Mouse (Mus musculus): Measurements from ENCODE around the gene Lyrm9. TPM values are rescaled to one million over a fixed set of nuclear protein-coding genes. Genes with fewer than 3 reads are reported as not detected.

The Lyrm9 gene
- 45.1 and 50.3 TPM in 2 replicates for polyA plus RNA-seq (2015; fragmentation: Nextera tagmentation; extraction: Ambion mirVana)

GRCm38 (mm10) chr11:78826442-78827013 lies at the start of gene Lyrm9:
TSS of gene Lyrm9 (plus strand) at chr11:78826584.

Other genes with a start within 250 kb of the Lyrm9 start
- gene Nlk, start 129.2 kb upstream of the Lyrm9 start, polyA plus RNA-seq (2015; fragmentation: Nextera tagmentation; extraction: Ambion mirVana): 19.9 and 21.2 TPM in 2 replicates
- 39.6 and 42.6 TPM in 2 replicates for gene Ccnq, start 74.9 kb upstream of the Lyrm9 start, polyA plus RNA-seq (2015; fragmentation: Nextera tagmentation; extraction: Ambion mirVana)
- 0.61 and 0.78 TPM in 2 replicates for gene Nos2, start 94.2 kb downstream of the Lyrm9 start, polyA plus RNA-seq (2015; fragmentation: Nextera tagmentation; extraction: Ambion mirVana)
- 29.0 and 29.2 TPM in 2 replicates for gene Lgals9, start 158.4 kb downstream of the Lyrm9 start, polyA plus RNA-seq (2015; fragmentation: Nextera tagmentation; extraction: Ambion mirVana)